Comparison of ENCODE assay signal across 8 mouse cellular contexts in the genomic region with DNA sequence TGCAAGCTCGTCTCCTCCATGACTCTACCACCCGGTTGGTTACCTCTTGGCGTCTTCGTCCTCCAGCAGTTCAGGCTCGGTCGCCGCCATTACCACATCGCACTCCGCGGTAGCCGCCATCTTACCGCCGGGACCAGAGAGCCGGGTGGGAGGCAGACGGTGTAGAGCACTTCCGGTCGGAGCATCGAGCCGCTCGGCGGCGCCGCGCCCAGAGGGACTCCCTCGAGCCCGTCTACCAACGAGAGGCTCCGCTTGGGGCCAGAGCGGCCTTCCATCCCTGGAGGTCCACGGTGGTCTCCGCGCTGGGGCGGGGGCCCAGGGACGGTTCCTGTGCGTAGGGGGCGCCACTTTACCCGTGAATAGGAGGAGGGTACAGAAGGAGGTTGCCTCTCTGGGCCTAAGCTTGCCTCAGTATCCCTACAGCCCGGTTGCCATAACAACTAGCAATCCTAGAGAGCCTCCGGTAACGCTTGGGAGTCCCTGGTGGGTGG. TPM values are rescaled to one million over a fixed set of nuclear protein-coding genes. Genes with fewer than 3 reads are reported as not detected.
A peak's percentile ranks its signal among the peaks of the same experiment; 100 is the strongest.
DNase-seq lines count a peak whose midpoint lies in the region; ATAC-seq and TF ChIP-seq lines count a peak whose summit lies in the region.

No protein-coding gene starts in this region.

- peaks cover 21% of the 10 kb centered on the region; the same call in 1 of the 2 replicates for H3K79me2 ChIP-seq in liver, adult 2 months (ENCODE audit: control insufficient read depth, insufficient read depth, low read length)
- peaks cover 48% of the 10 kb centered on the region for H3K79me2 ChIP-seq in myocyte (ENCODE audit: control insufficient read depth, insufficient read depth)

- peak overlapping the region; percentile 93 for H3K9ac ChIP-seq in heart, embryonic 11.5 days (ENCODE audit: low read depth, low read length)
- H3K9ac ChIP-seq in kidney, embryonic 16.5 days (replicated peaks; ENCODE audit: low read length): peak overlapping the region; percentile 88
- peak overlapping the region; percentile 91 for H3K9ac ChIP-seq in liver, adult 2 months (ENCODE audit: low read depth, low read length)

- no peak for TF ChIP-seq POLR2A in bone marrow macrophage, adult 2 months (IDR thresholded peaks at IDR 0.05; ENCODE audit: borderline replicate concordance, low read depth, low read length)
- peak; percentile 86 for TF ChIP-seq POLR2A in embryonic fibroblast, embryonic 13.5 days (IDR thresholded peaks at IDR 0.05; ENCODE audit: low read depth, low read length)
- peak; percentile 57; the same call in 1 of the 2 replicates for TF ChIP-seq POLR2A in liver, adult 2 months (IDR thresholded peaks at IDR 0.05; ENCODE audit: extremely low read depth, insufficient read depth, low read length)
- peak; percentile 81 for TF ChIP-seq POLR2A in myocyte (IDR thresholded peaks at IDR 0.05; ENCODE audit: insufficient read length, low read depth)

- H3K27ac ChIP-seq in bone marrow macrophage, adult 2 months (ENCODE audit: insufficient read depth, low read depth, low read length): peak overlapping the region; percentile 90
- H3K27ac ChIP-seq in embryonic fibroblast, embryonic 13.5 days (ENCODE audit: insufficient read depth, low read length): peak overlapping the region; percentile 76
- H3K27ac ChIP-seq in heart, embryonic 11.5 days (ENCODE audit: low read depth, low read length): peak overlapping the region; percentile 94
- H3K27ac ChIP-seq in kidney, embryonic 16.5 days (ENCODE audit: low read length): peak overlapping the region; percentile 93
- H3K27ac ChIP-seq in liver, adult 2 months (replicated peaks; ENCODE audit: insufficient read depth, low read depth, low read length): peak overlapping the region; percentile 81

- peaks cover 17% of the 10 kb centered on the region; the same call in 1 of the 2 replicates for H3K4me1 ChIP-seq in bone marrow macrophage, adult 2 months (ENCODE audit: control insufficient read depth, insufficient read depth, low read length)
- H3K4me1 ChIP-seq in embryonic fibroblast, embryonic 13.5 days (ENCODE audit: control insufficient read depth, insufficient read depth, low read length): no peaks in the 10 kb centered on the region; the same call in 1 of the 2 replicates
- peaks cover 25% of the 10 kb centered on the region for H3K4me1 ChIP-seq in heart, embryonic 11.5 days (ENCODE audit: control insufficient read depth, insufficient read depth, low read length)
- H3K4me1 ChIP-seq in kidney, embryonic 16.5 days (ENCODE audit: insufficient read depth, low read length): peaks cover 29% of the 10 kb centered on the region
- H3K4me1 ChIP-seq in liver, adult 2 months (ENCODE audit: control insufficient read depth, insufficient read depth, low read length): peaks cover 11% of the 10 kb centered on the region

- peak overlapping the region; percentile 69 for H3K4me3 ChIP-seq in bone marrow macrophage, adult 2 months (ENCODE audit: insufficient read depth, low read length)
- peak overlapping the region; percentile 70 for H3K4me3 ChIP-seq in embryonic fibroblast, embryonic 13.5 days (ENCODE audit: insufficient read depth, low read length)
- peak overlapping the region; percentile 90 for H3K4me3 ChIP-seq in heart, embryonic 11.5 days (ENCODE audit: low read depth, low read length)
- peak overlapping the region; percentile 72 for H3K4me3 ChIP-seq in kidney, embryonic 16.5 days (ENCODE audit: low read length)
- peak overlapping the region; percentile 95 for H3K4me3 ChIP-seq in liver, adult 2 months (ENCODE audit: insufficient read depth, low read depth, low read length)
- H3K4me3 ChIP-seq in myocyte: peak overlapping the region; percentile 98

- H3K27me3 ChIP-seq in heart, embryonic 11.5 days (ENCODE audit: control insufficient read depth, insufficient read depth, low read length): no peaks in the 10 kb centered on the region
- H3K27me3 ChIP-seq in kidney, embryonic 16.5 days (ENCODE audit: insufficient read depth, low read length): no peaks in the 10 kb centered on the region
- no peaks in the 10 kb centered on the region for H3K27me3 ChIP-seq in liver, adult 2 months (ENCODE audit: control insufficient read depth, insufficient read depth, low read length)
- no peaks in the 10 kb centered on the region for H3K27me3 ChIP-seq in myocyte (ENCODE audit: control insufficient read depth, insufficient read depth, insufficient read length)
- no peaks in the 10 kb centered on the region for H3K27me3 ChIP-seq in splenic B cell, adult 2 months (ENCODE audit: control insufficient read depth, insufficient read depth, low read length, poor library complexity, severe bottlenecking)

- peak; percentile 97 for DNase-seq in A20 (ENCODE audit: low read depth, low spot score)
- DNase-seq in liver, adult 2 months (ENCODE audit: extremely low read depth, low read depth, low spot score): peak; percentile 79
- DNase-seq in splenic B cell, adult 2 months (ENCODE audit: low read depth, low spot score): peak; percentile 94

- no peak for TF ChIP-seq CTCF in bone marrow macrophage, adult 2 months (IDR thresholded peaks at IDR 0.05; ENCODE audit: low read depth, low read length)
- TF ChIP-seq CTCF in embryonic fibroblast, embryonic 13.5 days (IDR thresholded peaks at IDR 0.05; ENCODE audit: borderline replicate concordance, insufficient read depth, low read length): 0 out of 2 replicates have a peak, but pooled peaks have one; percentile 21
- TF ChIP-seq CTCF in liver, adult 2 months (IDR thresholded peaks at IDR 0.05; ENCODE audit: low read depth, low read length): no peak

- H3K9me3 ChIP-seq in heart, embryonic 11.5 days (replicated peaks; ENCODE audit: control insufficient read depth, low read length): no peaks in the 10 kb centered on the region
- H3K9me3 ChIP-seq in kidney, embryonic 16.5 days (ENCODE audit: low read length): no peaks in the 10 kb centered on the region

- peak; percentile 91 for ATAC-seq in heart, embryonic 11.5 days (replicated peaks; ENCODE audit: insufficient number of reproducible peaks, low FRiP score, low TSS enrichment)
- peak; percentile 96 for ATAC-seq in kidney, embryonic 16.5 days (ENCODE audit: low FRiP score, low TSS enrichment)

- under 1% methylated on average over 40 of the region's 40 CpGs for WGBS in heart, embryonic 11.5 days (ENCODE audit: insufficient replicate concordance)
- WGBS in kidney, embryonic 16.5 days: under 1% methylated on average over 40 of the region's 40 CpGs
- WGBS in liver, adult 2 months: under 1% methylated on average over 40 of the region's 40 CpGs

- peak overlapping the region; percentile 88 for H3K4me2 ChIP-seq in heart, embryonic 11.5 days
- peak overlapping the region; percentile 72 for H3K4me2 ChIP-seq in kidney, embryonic 16.5 days (replicated peaks; ENCODE audit: low read depth, low read length)
- H3K4me2 ChIP-seq in myocyte (ENCODE audit: low read depth): peak overlapping the region; percentile 88

- no peaks in the 10 kb centered on the region for H3K36me3 ChIP-seq in heart, embryonic 11.5 days (ENCODE audit: control insufficient read depth, insufficient read depth, low read length)
- H3K36me3 ChIP-seq in kidney, embryonic 16.5 days (ENCODE audit: insufficient read depth, low read length): no peaks in the 10 kb centered on the region; the same call in 1 of the 2 replicates
- H3K36me3 ChIP-seq in liver, adult 2 months (ENCODE audit: control insufficient read depth, insufficient read depth, low read length): no peaks in the 10 kb centered on the region
- peaks cover 5% of the 10 kb centered on the region for H3K36me3 ChIP-seq in myocyte (ENCODE audit: control insufficient read depth, insufficient read depth)
- no peaks in the 10 kb centered on the region; the same call in 1 of the 2 replicates for H3K36me3 ChIP-seq in splenic B cell, adult 2 months (ENCODE audit: control insufficient read depth, insufficient read depth, low read length, poor library complexity, severe bottlenecking)

- H3ac ChIP-seq in myocyte (ENCODE audit: control insufficient read depth, insufficient read length): peak overlapping the region; percentile 40

TF ChIP-seq in myocyte, 11 proteins besides CTCF, POLR2A, EP300 and RAD21:
- TF ChIP-seq REST (IDR thresholded peaks at IDR 0.05; ENCODE audit: insufficient read depth, insufficient read length) (no peak), POLR2AphosphoS2 (IDR thresholded peaks at IDR 0.05; ENCODE audit: insufficient read length, low read depth) (peak; percentile 83), MYOG (IDR thresholded peaks at IDR 0.05; ENCODE audit: control insufficient read depth in 1 of 3, insufficient read depth in 1 of 3, insufficient read length in 2 of 3, low read depth in 2 of 3) (peak in 1 of 3 experiments; percentile 18)

RNA-seq across cellular contexts. Expression of gene Dnajc7, which starts 0.4 kb away (rescaled TPM):
- 324 and 349 TPM in 2 replicates for polyA plus RNA-seq in bone marrow macrophage, adult 2 months (2012; ENCODE audit: insufficient read depth, insufficient read length, missing spikeins)
- polyA plus RNA-seq in embryonic fibroblast, embryonic 13.5 days (2011; ENCODE audit: insufficient read length, low read depth, missing spikeins): 214 and 225 TPM in 2 replicates
- 69.4 and 85.1 TPM in 2 replicates for polyA plus RNA-seq in heart, embryonic 11.5 days (2014; fragmentation: Nextera tagmentation; extraction: Ambion mirVana)
- polyA plus RNA-seq in kidney, embryonic 16.5 days (2015; fragmentation: Nextera tagmentation; extraction: Ambion mirVana): 235 and 267 TPM in 2 replicates
- total RNA-seq in liver, adult 2 months (2014; rRNA removed): 40.9 and 44.7 TPM in 2 replicates
- polyA plus RNA-seq in liver, adult 2 months (2012; rRNA removed): 16.1 and 16.7 TPM in 2 replicates
- 113 TPM for polyA plus RNA-seq in myocyte (2012; fragmentation: generic; extraction: Trizol)

RNA-seq across cellular contexts. Expression of gene Nkiras2, which starts 0.5 kb away (rescaled TPM):
- polyA plus RNA-seq in bone marrow macrophage, adult 2 months (2012; ENCODE audit: insufficient read depth, insufficient read length, missing spikeins): 46.6 and 52.5 TPM in 2 replicates
- 29.2 and 29.9 TPM in 2 replicates for polyA plus RNA-seq in embryonic fibroblast, embryonic 13.5 days (2011; ENCODE audit: insufficient read length, low read depth, missing spikeins)
- polyA plus RNA-seq in heart, embryonic 11.5 days (2014; fragmentation: Nextera tagmentation; extraction: Ambion mirVana): 65.4 and 66.9 TPM in 2 replicates
- polyA plus RNA-seq in kidney, embryonic 16.5 days (2015; fragmentation: Nextera tagmentation; extraction: Ambion mirVana): 72.8 and 74.8 TPM in 2 replicates
- 13.7 and 16.0 TPM in 2 replicates for total RNA-seq in liver, adult 2 months (2014; rRNA removed)
- polyA plus RNA-seq in liver, adult 2 months (2012; rRNA removed): 32.0 and 33.4 TPM in 2 replicates
- 130 TPM for polyA plus RNA-seq in myocyte (2012; fragmentation: generic; extraction: Trizol)

RNA-seq across cellular contexts. Expression of gene Cnp, which starts 44.8 kb away (rescaled TPM):
- polyA plus RNA-seq in bone marrow macrophage, adult 2 months (2012; ENCODE audit: insufficient read depth, insufficient read length, missing spikeins): 40.3 and 41.2 TPM in 2 replicates
- 10.1 and 10.6 TPM in 2 replicates for polyA plus RNA-seq in embryonic fibroblast, embryonic 13.5 days (2011; ENCODE audit: insufficient read length, low read depth, missing spikeins)
- 15.7 and 19.0 TPM in 2 replicates for polyA plus RNA-seq in heart, embryonic 11.5 days (2014; fragmentation: Nextera tagmentation; extraction: Ambion mirVana)
- polyA plus RNA-seq in kidney, embryonic 16.5 days (2015; fragmentation: Nextera tagmentation; extraction: Ambion mirVana): 30.1 and 33.6 TPM in 2 replicates
- 10.1 and 11.6 TPM in 2 replicates for total RNA-seq in liver, adult 2 months (2014; rRNA removed)
- polyA plus RNA-seq in liver, adult 2 months (2012; rRNA removed): 11.0 and 17.3 TPM in 2 replicates
- 18.5 TPM for polyA plus RNA-seq in myocyte (2012; fragmentation: generic; extraction: Trizol)

Comparison
In these comparisons a context has a peak if more than half of its experiments do, and no peak if none do; other contexts are left out.
1. Peak in every context shown above with its lines: DNase-seq, ATAC-seq, H3K4me3 ChIP-seq and H3K27ac ChIP-seq.